Mouse (Mus musculus): ENCODE measurements around the gene Casp12.
"Not testable (repeated sequence)": the region's sequence is repeated elsewhere in the genome, so short reads cannot be mapped to it uniquely, and the experiment has no call there.

Gene Casp12

GRCm38 (mm10) chr9:5345291-5345898 is at the start of gene Casp12:
TSS of gene Casp12 (plus strand) at chr9:5345430.
- DNase-seq: no peak

DNA sequence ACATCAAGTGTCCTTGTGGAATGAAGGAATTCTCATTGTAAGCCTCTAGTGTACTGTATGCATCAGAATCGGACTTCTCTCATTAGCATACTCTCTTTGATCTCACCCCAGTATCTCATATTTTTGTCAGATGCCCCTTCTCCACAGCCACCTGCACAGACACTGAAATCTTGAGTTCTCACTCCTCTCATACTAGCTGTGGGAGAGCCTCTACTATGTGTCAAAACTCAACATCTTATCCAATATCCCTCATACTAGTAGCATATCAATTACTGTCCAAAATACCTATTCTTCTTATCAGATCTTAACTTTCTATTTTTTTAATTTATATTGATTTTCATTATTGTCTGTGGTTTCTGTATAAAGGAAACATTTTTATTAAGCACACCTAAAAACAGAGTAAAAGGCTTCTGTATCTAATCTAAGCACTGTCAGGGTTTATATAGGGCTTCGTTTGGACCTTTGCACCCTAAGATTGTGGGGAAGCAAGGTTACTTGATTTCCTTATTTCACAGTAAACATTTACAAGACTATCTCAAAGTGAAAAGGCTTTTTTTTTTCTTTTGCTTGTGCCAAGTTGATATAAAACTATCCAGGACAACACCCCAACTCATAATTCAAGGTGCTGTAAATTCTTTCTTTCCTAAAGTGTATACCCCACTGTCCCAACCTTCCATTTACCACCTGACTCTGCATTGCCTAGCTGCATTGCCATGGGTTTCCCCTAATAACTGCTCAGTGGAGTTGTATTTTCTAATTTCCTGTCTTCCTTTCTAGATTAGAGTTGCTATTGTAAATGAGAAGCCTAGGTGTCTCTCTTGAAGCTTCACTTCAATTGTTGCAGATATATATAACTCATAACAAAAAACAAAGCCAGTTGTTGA is 48.6 kb upstream of the Casp12 start:
- no peak for DNase-seq

GRCm38 (mm10) chr9:5298329-5299131 is 46.7 kb upstream of the Casp12 start, which contains the start of gene Casp1:
TSS of gene Casp1 (plus strand) at chr9:5298517.
- DNase-seq: no peak

DNA sequence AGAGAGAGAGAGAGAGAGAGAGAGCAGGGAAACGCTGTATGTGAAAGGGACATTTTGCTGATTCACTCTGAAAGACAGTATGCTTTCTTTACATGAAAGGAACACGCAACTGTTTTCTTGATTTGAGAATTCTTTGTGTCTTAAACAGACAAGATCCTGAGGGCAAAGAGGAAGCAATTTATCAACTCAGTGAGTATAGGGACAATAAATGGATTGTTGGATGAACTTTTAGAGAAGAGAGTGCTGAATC is 46.2 kb upstream of the Casp12 start:
- DNase-seq: no peak

- no peak for DNase-seq
These were observed 36.7 kb upstream of the Casp12 start, which contains the start of gene Casp4 for GRCm38 (mm10) chr9:5308561-5308960. TSS of gene Casp4 (plus strand) at chr9:5308828.

GRCm38 (mm10) chr9:5310112-5310511 is 35.1 kb upstream of the Casp12 start:
- no peak for DNase-seq

DNA sequence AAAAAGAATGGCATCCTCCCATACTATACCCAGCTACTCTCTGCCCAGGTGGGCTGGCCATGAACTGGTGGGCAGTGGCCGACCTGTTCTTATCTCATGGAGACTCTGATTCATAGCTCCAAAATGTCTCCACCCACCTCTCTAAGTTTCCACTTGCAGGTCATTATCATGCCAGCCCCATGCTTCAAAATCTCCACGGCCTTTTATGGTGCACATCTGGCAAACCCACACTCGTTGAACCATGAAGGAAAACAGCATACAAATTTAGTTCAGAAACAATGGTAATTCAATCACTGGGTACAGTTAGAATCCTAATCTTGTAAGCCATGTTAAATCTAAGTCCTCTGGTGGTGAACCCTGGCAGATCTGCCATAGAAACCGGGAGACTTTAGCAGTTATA is 33.8 kb upstream of the Casp12 start:
- DNase-seq: no peak

DNA sequence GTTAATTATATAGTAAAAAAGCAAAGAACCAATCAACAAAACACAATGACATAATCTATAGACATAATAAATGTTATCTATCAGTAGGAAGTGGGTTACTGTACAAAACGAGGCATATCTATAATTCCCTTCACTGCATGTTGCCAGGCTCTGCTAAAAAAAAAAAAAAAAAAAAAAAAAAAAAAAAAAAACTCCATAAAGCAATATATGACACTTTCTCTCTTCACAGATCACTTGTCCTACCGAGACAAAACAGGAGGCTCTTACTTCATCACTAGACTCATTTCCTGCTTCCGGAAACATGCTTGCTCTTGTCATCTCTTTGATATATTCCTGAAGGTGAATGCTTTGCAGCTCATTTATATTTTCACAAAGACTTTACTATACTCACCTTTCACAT is 17.0 kb upstream of the Casp12 start:
- no peak for DNase-seq

DNA sequence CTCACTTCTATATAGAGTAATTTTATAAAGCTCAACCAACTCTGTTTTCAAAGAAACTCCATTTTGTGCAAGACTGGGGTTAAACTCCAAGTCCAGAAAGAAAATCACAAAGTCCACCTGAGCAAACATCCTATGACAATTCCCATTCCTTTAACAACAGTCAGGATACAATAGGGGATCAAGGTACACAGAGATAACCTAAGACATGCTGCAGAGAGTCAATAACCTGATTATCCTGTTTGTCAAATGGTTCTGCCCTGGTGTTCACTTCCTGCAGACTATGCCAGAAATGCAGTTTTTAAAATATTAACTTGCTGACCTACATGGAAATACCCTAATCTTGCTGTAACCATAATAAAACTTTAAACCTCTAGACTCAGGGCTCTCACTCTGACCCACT is 12.8 kb upstream of the Casp12 start:
- DNase-seq: no peak

- no peak for DNase-seq
These were observed 11.8 kb upstream of the Casp12 start for GRCm38 (mm10) chr9:5333422-5333821.

GRCm38 (mm10) chr9:5343092-5343491 is 2.1 kb upstream of the Casp12 start:
- no peak for DNase-seq

DNA sequence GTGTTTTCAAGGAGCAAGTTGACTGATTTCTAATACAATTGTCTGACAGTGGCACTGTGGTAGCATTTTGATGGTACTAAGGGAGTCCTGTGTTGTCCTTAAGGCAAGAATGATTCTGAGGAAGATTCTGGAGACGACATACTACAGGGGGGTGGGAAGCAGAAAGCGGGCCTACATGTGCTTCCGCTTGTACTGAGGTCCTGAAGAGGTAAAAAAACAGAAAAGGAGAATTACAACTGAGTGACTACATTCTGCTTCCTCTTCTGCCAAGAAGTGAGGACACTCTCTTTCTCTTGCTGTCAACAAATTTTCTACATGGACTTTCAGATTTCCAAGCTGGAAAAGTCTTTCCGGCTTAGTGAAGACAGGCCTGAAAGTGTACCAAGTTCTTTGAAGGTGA is 1.1 kb upstream of the Casp12 start:
- no peak for DNase-seq

DNA sequence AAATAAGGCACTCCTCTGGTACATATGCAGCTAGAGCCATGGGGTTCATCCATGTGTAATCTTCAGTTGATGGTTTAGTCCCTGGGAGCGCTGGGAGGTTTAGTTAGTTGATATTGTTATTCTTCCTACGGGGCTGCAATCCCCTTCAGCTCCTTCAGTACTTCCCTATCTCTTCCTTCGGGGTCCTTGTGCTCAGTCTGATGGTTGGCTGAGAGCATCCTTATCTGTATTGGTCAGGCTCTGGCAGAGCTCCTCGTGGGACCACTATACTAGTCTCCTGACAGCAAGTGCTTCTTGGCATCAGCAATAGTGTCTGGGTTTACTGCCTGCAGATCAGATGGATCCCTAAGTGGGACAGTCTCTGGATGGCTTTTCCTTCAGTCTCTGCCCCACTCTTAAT is 2.2 kb downstream of the Casp12 start:
- no peak for DNase-seq

DNA sequence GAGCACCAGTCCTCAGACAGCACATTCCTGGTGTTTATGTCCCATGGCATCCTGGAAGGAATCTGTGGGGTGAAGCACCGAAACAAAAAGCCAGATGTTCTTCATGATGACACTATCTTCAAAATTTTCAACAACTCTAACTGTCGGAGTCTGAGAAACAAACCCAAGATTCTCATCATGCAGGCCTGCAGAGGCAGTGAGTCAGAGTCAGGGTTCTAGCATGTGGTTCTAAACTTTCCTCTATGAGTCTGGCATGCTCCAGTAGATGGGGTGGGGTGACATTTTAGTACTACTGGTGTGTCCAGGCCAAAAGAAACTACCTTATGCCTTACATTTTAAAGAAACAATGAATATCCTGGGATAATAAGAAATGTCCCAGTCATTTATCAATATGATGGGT is 8.4 kb downstream of the Casp12 start:
- DNase-seq: no peak

DNA sequence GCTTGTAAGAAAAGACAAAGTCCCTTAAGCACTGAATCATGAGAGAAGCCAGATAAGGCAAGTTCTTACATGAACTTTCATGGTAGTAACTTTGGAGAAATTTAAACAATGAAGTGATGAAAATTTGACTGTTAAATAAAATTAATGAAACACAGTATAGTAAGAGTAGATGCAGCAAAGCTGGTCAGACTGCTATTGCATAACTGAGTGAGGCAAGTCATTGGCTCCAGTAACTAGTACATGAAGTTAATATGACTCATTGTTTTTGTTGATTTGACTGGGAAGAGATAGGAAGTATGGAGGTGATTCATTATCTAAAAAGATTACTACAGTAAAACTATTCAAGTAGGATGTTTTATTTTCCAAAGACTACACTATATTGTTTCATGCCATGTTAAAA is 11.6 kb downstream of the Casp12 start:
- no peak for DNase-seq

GRCm38 (mm10) chr9:5393561-5393960 is 48.3 kb downstream of the Casp12 start:
- DNase-seq: no peak

DNA sequence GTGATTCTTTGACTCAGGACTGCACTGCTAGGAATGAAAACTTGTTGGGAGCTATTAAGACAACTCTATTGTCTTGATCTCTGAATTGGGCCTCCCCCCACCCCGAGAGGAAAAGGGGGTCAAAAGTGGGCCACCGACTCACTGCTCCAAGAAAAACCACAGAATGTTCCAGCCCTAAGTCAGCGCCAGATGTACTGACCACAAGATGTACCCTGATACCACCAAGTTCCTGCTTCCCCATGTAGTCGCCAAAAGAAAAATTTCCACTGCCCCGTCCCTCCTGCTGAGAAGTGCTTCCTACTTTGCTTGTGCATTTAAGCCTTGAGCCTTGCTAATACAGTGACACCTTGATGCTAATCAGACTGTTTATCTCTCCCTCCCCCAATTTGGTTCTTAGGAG is 50.6 kb downstream of the Casp12 start:
- DNase-seq: not testable (repeated sequence)

- DNase-seq: no peak
These were observed 65.8 kb downstream of the Casp12 start for GRCm38 (mm10) chr9:5410988-5411568.

DNA sequence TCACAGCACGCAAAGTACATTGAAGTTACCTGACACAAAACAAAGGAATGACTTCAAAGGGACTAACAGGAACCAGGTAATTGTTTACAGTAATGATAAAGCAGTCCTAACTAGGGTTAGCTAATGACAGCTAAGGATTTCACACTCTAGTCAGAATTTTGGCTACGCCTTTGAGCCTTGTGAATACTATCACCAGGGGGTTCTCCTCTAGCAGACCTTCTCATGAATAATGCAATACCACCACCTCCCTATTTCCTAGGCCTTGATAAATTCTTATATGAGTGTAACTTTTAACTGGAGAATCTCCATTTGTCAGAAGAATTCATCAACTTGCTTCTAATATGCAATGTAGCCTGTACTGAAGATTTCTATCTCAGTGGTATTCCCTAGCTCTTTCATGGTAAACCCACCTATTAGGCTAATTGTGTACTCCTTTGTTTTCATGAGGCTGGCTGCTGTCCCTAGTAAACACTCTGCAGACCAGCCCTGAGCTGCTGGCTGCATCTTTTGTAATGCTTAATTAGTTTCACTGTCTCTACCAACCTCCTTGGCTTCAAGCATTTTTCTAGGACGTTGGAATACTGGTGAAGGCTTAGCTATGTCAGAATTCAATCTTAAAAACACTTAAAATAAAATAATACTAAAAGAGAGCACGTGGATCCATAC is 67.3 kb downstream of the Casp12 start:
- peak in 1 of 2 experiments; percentile 27 for DNase-seq

DNA sequence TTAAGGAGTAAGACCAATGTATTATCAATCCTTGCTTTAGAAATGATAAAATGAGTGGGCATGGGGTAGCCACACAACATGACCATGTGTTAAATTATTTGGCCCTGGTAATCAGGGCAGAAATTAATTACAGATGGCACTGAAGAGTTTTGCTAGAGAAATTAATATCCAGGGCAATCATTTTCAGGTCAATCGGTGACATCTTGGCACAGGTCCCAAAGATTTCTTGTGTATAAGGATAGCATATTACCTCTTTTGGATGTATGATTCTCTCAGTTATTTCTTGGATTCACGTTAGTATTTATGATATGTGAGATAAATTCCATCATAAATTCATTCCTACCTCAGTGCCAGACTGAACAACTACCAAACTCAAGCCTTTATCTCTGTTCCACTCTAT is 72.6 kb downstream of the Casp12 start:
- peak; percentile 57 to 69 for DNase-seq

Measured in cerebellum, postnatal 14 days (tissue).